ENCODE assay signal across 1 mouse cellular context in the genomic region with DNA sequence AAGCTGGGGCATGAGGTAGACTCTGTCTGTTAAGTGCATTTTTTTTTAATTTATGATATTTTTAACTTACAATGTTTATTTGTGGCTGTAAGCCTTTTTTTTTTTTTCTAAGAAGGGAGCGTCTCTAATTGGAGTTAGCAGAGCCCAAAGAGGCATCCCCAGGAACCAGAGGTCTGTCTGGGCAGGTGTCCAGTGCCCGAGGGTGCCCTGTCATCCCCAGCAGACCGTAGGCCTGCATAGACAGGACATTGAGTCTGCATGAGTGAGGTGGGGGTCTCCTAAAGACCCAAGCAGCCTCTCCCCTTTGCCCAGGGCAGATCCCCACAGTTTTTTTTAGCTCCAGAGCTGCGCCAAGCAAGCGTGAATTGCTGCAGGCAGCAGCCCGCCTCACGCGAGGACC.
TF ChIP-seq lines count a peak whose summit lies in the region.

No protein-coding gene starts in this region.

TF ChIP-seq in myocyte, 11 proteins besides CTCF, POLR2A, EP300 and RAD21:
- TF ChIP-seq MYOD1 (IDR thresholded peaks at IDR 0.05; ENCODE audit: control insufficient read depth in 1 of 3, insufficient read length in 2 of 3, low read depth in 2 of 3), result no peak
- TF ChIP-seq CEBPB (IDR thresholded peaks at IDR 0.05; ENCODE audit: insufficient read depth, poor library complexity, severe bottlenecking), result no peak
- no peak for TF ChIP-seq REST (IDR thresholded peaks at IDR 0.05; ENCODE audit: insufficient read depth, insufficient read length)
- TF ChIP-seq TCF12 (IDR thresholded peaks at IDR 0.05; ENCODE audit: insufficient read depth, poor library complexity, severe bottlenecking), result no peak
